Mouse (Mus musculus) forebrain, embryonic 13.5 days (tissue): Measurements from ENCODE around the gene Pole2. TPM values are rescaled to one million over a fixed set of nuclear protein-coding genes. Genes with fewer than 3 reads are reported as not detected.

ENCODE experiments used
- microRNA-seq: library from miRNA; unstranded; fragments of <30 nt; microRNA quantifications from one replicate; pipeline ENCODE4, GENCODE M21; 2016
- polyA plus RNA-seq: library from polyadenylated mRNA; unstranded; fragments of >200 nt; fragmentation: Nextera tagmentation; extraction: Ambion mirVana; gene quantifications from 2 replicates; pipeline ENCODE4 v1.2.1, GENCODE M21; 2015

The Pole2 gene
- polyA plus RNA-seq, 1 experiment from 2014 or later = 22.1 TPM

Small RNA genes lying within 50 kb of the gene (microRNA-seq; reads per million reads assigned to microRNA genes)
- not detected for gene Gm47287
- not detected for gene Gm47295

Other genes with a start within 250 kb of the Pole2 start
- 1,496 and 1,783 TPM in 2 replicates for gene Rps29, start 69.0 kb downstream of the Pole2 start, polyA plus RNA-seq
- 25.9 and 26.0 TPM in 2 replicates for gene Lrr1, start 59.4 kb downstream of the Pole2 start, polyA plus RNA-seq
- gene Rpl36al, start 44.1 kb downstream of the Pole2 start, polyA plus RNA-seq = 402 and 469 TPM in 2 replicates
- gene Mgat2, start 44.0 kb downstream of the Pole2 start, polyA plus RNA-seq = 28.6 and 29.3 TPM in 2 replicates
- 37.0 TPM in 2 replicates for gene Gm49383, start 31.1 kb downstream of the Pole2 start, polyA plus RNA-seq
- 11.1 and 13.5 TPM in 2 replicates for gene Dnaaf2, start 29.8 kb downstream of the Pole2 start, polyA plus RNA-seq
- gene Gm49384, start 23.9 kb downstream of the Pole2 start, polyA plus RNA-seq = 32.5 and 32.9 TPM in 2 replicates
- 6.4 and 9.3 TPM in 2 replicates for gene Klhdc1, start 13.0 kb upstream of the Pole2 start, polyA plus RNA-seq
- 264 and 267 TPM in 2 replicates for gene Klhdc2, start 68.5 kb upstream of the Pole2 start, polyA plus RNA-seq
- 99.3 and 99.9 TPM in 2 replicates for gene Nemf, start 129.0 kb upstream of the Pole2 start, polyA plus RNA-seq
- gene Arf6, start 144.0 kb upstream of the Pole2 start, polyA plus RNA-seq = 25.4 and 29.0 TPM in 2 replicates
- gene Gm9887, start 144.3 kb upstream of the Pole2 start, polyA plus RNA-seq = 0.63 and 0.80 TPM in 2 replicates